Mouse (Mus musculus) c-Kit-negative CD71-positive TER-119-positive erythroid progenitor cells, embryonic 14.5 days (primary cell): ENCODE measurements around the gene Rab17.

ENCODE experiments used
- DNase-seq: peaks from one replicate; pipeline ENCODE4 v3.0.0-alpha.2; 2013; ENCODE audit warnings: low read depth, low spot score

Gene Rab17

GRCm38 (mm10) chr1:90969347-90969784, at the start of gene Rab17:
Gene Rab17, minus strand, starts transcription at chr1:90969661.
- DNase-seq, result no peak

GRCm38 (mm10) chr1:91017111-91017758, 47.8 kb upstream of the Rab17 start:
- DNase-seq, result no peak

- no peak for DNase-seq
Measured at GRCm38 (mm10) chr1:91015571-91015970, 46.1 kb upstream of the Rab17 start.

GRCm38 (mm10) chr1:91013803-91014202, 44.3 kb upstream of the Rab17 start:
- DNase-seq, result no peak

- DNase-seq, result no peak
Measured at GRCm38 (mm10) chr1:91011336-91011735, 41.9 kb upstream of the Rab17 start.

- DNase-seq, result no peak
Measured at GRCm38 (mm10) chr1:91010716-91011115, 41.3 kb upstream of the Rab17 start.

- no peak for DNase-seq
Measured at GRCm38 (mm10) chr1:91010216-91010615, 40.8 kb upstream of the Rab17 start.

GRCm38 (mm10) chr1:91009266-91009665, 39.8 kb upstream of the Rab17 start:
- DNase-seq, result no peak

- no peak for DNase-seq
Measured at GRCm38 (mm10) chr1:91008746-91009145, 39.3 kb upstream of the Rab17 start.

GRCm38 (mm10) chr1:91008147-91008682, 38.8 kb upstream of the Rab17 start:
- no peak for DNase-seq

- no peak for DNase-seq
Measured at GRCm38 (mm10) chr1:91006708-91007107, 37.2 kb upstream of the Rab17 start.

GRCm38 (mm10) chr1:91006037-91006436, 36.6 kb upstream of the Rab17 start:
- DNase-seq, result no peak

GRCm38 (mm10) chr1:91003522-91004253, 34.2 kb upstream of the Rab17 start:
- no peak for DNase-seq

GRCm38 (mm10) chr1:91002641-91003040, 33.2 kb upstream of the Rab17 start:
- no peak for DNase-seq

- no peak for DNase-seq
Measured at GRCm38 (mm10) chr1:91001871-91002539, 32.5 kb upstream of the Rab17 start.

GRCm38 (mm10) chr1:91001101-91001500, 31.6 kb upstream of the Rab17 start:
- DNase-seq, result no peak

- DNase-seq, result no peak
Measured at GRCm38 (mm10) chr1:90999911-91000601, 30.6 kb upstream of the Rab17 start.

GRCm38 (mm10) chr1:90998891-90999611, 29.6 kb upstream of the Rab17 start:
- DNase-seq, result no peak

GRCm38 (mm10) chr1:90998268-90998890, 28.9 kb upstream of the Rab17 start, which contains the start of gene Lrrfip1:
Gene Lrrfip1, plus strand, starts transcription at chr1:90998737.
- DNase-seq, result no peak

- no peak for DNase-seq
Measured at GRCm38 (mm10) chr1:90997641-90998040, 28.2 kb upstream of the Rab17 start.

- DNase-seq, result no peak
Measured at GRCm38 (mm10) chr1:90997136-90997535, 27.7 kb upstream of the Rab17 start.
